Mouse (Mus musculus) 416B (cell line): ENCODE measurements around the gene Stx12.
"Not testable (repeated sequence)": the region's sequence is repeated elsewhere in the genome, so short reads cannot be mapped to it uniquely, and the experiment has no call there.

Experiments
- DNase-seq: peaks from one replicate; pipeline ENCODE4 v3.0.0; 2011; ENCODE audit warnings: low read depth

Stx12 gene

GRCm38 (mm10) chr4:132884064-132884843 lies at the start of gene Stx12:
Stx12 (minus strand) TSS chr4:132884509.
- peak; percentile 87 for DNase-seq

- DNase-seq, result peak; percentile 57
These were observed 48.6 kb upstream of the Stx12 start for GRCm38 (mm10) chr4:132932752-132933404.

GRCm38 (mm10) chr4:132930784-132931183 lies 46.5 kb upstream of the Stx12 start:
- peak; percentile 79 for DNase-seq

GRCm38 (mm10) chr4:132926520-132926919 lies 42.2 kb upstream of the Stx12 start:
- DNase-seq, result peak; percentile 27

GRCm38 (mm10) chr4:132922558-132923008 lies 38.3 kb upstream of the Stx12 start, which contains the start of gene Fam76a:
Fam76a (minus strand) TSS chr4:132922558.
- peak; percentile 99 for DNase-seq

- DNase-seq, result peak; percentile 52
These were observed 37.8 kb upstream of the Stx12 start for GRCm38 (mm10) chr4:132922061-132922530.

- no peak for DNase-seq
These were observed 37.2 kb upstream of the Stx12 start for GRCm38 (mm10) chr4:132921488-132921887.

- DNase-seq, result peak; percentile 25
These were observed 35.9 kb upstream of the Stx12 start for GRCm38 (mm10) chr4:132920171-132920570.

GRCm38 (mm10) chr4:132918493-132918892 lies 34.2 kb upstream of the Stx12 start:
- not testable (repeated sequence) for DNase-seq

- DNase-seq, result no peak
These were observed 27.8 kb upstream of the Stx12 start for GRCm38 (mm10) chr4:132912156-132912555.

GRCm38 (mm10) chr4:132905843-132906360 lies 21.6 kb upstream of the Stx12 start:
- no peak for DNase-seq

GRCm38 (mm10) chr4:132904765-132905309 lies 20.5 kb upstream of the Stx12 start:
- DNase-seq, result no peak

GRCm38 (mm10) chr4:132904071-132904470 lies 19.8 kb upstream of the Stx12 start:
- peak; percentile 64 for DNase-seq

GRCm38 (mm10) chr4:132898197-132898596 lies 13.9 kb upstream of the Stx12 start:
- no peak for DNase-seq

- DNase-seq, result no peak
These were observed 10.1 kb upstream of the Stx12 start for GRCm38 (mm10) chr4:132894402-132894801.

- DNase-seq, result peak; percentile 75
These were observed 600 bp upstream of the Stx12 start for GRCm38 (mm10) chr4:132884844-132885374.

GRCm38 (mm10) chr4:132883561-132884063 lies 697 bp downstream of the Stx12 start:
- peak; percentile 67 for DNase-seq

- no peak for DNase-seq
These were observed 9.8 kb downstream of the Stx12 start for GRCm38 (mm10) chr4:132874363-132875097.

- peak; percentile 42 for DNase-seq
These were observed 10.6 kb downstream of the Stx12 start for GRCm38 (mm10) chr4:132873481-132874362.

GRCm38 (mm10) chr4:132871116-132871515 lies 13.2 kb downstream of the Stx12 start:
- no peak for DNase-seq
